Mouse (Mus musculus) heart, postnatal 10 days (tissue): ENCODE measurements at regions not wholly inside any gene's neighbourhood (a gene's known extent, or its start where the extent isn't known, plus 50 kb on each side); places are given as distances from the start of the nearest gene placed in this dataset.

Experiments
- DNase-seq, 2 experiments: peaks; one replicate each; pipeline ENCODE4 v3.0.0; 2021
- intact Hi-C: fragments of 180-260 bp; cut with DNase I; formaldehyde crosslinking; loops from one replicate; pipeline ENCODE4 v1.15.1; 2025

DNA sequence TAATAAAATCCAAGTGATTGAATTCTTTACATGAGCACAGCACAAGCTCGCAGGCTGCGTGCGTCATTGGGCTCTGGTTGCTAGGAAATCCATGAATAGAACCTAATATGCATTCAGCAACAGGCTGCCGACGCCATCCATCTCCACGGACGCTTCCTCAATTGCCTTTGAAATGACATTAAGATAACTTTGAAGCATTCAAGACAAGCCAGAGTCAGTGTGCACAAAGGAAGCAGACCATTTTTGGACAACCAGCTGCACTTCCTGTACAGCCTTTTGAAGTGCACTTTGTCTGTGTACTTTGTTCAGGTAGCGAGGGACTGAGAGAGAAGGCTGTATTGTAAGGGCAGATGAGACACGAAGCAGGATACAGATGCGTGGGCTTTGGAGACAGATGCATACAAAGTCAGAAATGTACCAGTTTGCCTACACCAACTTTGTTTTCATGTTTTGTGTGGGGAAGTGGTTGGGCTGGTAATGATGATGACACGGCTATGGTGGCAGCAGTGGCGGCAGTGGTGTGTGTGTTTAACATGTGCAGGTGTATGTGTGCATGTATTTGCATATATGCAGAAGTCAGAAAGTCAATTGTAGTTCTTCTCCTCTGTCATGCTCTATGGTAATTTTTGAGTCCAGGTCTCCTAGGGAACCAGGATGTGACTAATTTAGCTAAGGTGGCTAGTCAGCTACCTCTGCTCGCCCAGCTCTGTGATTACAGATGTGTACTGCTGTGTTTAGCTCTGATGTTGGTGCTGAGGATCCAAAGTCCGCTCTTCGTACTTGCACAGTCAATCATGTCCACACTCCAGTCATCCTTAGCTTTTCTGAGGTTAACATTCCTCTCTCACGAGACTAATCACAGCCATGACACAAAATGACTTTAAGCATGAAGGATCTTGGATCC lies 106.7 kb upstream of the Col1a2 start:
- no peak for DNase-seq
- intact Hi-C loops = no loop called here

DNA sequence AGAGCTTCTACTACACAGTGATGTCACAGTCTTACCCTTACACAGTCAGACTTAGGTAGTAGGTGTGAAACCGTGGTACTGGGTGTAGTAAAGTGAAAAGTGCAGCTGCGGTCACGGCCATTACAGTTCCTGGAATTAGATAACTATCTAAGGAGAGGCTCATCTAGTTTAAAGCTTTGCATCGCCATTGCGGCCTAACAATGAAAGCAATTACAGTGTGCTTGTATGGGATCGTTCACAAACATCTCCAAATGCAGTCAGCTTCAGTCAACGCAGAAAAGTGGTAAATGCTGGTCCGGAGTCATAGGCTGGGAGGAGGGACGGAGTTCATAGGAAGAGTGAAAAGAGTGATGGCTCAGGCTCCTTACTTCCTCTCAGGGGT lies 106.0 kb upstream of the Col1a2 start:
- DNase-seq = no peak
- intact Hi-C loops = no loop called here

DNA sequence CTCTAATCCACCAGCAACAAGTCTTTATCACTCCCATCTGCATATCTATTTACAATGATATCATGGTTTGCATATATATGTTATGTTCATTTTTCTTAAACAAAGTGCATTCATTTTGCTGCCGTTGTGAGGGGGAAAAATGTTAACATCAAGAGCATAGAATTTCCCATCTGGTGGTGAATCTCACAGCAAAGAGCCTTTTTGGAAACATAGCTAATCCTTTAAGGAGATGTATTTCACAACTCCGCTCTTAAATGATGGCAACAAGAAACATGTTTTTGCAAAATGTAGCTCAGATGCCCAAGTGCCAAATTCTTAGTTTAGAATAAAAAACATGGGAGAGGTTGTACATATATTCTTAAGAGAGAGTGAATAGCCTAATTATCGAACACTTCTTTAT lies 99.3 kb upstream of the Col1a2 start:
- intact Hi-C loops = no loop called here

DNA sequence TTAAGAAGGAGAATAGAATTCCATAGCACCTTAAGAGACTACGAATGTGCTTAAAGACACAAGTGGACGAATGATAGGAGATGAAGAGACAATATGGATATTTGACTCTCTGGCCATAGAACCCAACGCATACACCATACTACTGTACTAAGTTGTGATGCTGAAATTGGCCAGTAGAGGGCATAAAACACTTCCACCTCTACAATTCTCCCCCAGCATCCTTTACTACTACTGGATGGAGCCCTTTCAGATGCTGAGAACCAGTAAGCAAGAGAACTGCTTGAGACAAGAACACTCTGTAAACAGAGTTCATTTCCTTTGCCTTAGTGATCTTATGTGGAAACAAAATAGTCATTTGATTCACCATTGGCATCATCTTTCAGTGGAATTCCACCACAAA lies 96.9 kb upstream of the Col1a2 start:
- intact Hi-C loops = no loop called here
- peak; percentile 27 to 58 for DNase-seq

More for the DNA sequence above, 99.3 kb upstream of the Col1a2 start:
- DNase-seq = no peak

DNA sequence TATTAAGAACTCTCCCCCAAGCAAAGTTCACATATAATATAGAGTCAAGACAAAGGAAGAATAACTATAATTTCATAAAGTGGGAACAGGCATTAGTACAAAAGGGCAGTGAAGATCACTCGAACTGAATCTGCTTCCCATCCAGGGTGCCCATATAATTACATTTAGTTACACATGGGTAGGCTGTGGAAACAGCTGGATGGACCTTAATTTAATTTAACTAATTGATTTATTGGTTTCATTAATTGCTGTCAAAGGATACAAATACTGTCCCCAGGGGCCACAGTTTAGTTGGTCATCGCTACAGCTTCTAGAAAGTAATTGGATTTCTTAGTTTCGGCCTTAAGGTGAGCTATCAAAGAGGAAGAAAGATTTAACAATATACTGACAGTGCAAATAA lies 91.4 kb upstream of the Col1a2 start:
- intact Hi-C loops = loop anchor here (5.0 kb wide), 2 partner anchors 699 to 969 kb away; partner anchors contain the start of gene Asb4
- no peak for DNase-seq

DNA sequence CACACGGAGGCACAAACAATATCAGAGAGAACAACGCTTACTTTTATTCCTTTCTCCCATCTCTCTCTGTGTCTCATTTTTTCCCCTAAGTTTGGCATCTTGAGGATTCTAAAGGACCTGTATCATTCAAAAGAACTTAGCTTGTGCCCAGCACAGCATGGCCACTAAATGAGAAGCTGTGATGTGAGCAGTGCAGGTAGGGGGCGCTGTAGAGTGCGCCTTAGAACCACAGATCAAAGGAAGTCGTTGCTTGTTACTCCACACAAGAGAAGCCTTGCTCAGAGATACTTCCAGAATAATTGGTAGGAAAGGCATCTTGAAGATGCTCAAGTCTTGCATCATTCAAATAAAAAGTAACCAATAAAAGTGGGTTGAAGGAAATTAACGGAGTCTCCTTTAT lies 90.4 kb upstream of the Col1a2 start:
- intact Hi-C loops = loop anchor here (5.0 kb wide), 2 partner anchors 698 to 968 kb away; partner anchors contain the start of gene Asb4
- peak; percentile 44 to 65 for DNase-seq

DNA sequence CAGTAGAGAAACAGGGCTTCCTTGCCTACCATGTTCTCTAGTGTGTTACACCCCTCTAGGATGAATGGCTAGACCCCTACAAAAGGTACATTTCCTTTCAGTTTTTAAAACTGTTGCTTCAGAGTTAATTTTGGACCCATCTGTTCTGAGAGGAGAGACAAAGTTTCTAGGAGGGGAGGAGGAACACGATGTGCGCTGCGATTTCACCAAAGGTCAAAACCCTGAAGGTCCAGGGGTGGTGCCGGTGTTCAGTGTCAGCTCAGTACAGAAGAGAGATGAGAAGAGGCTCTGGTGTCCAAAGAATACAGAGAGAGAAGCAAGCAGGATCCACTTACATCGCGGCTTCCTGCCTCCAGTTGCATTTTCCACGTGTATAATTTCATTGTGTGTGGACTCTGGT lies 89.4 kb upstream of the Col1a2 start:
- DNase-seq = no peak
- intact Hi-C loops = loop anchor here (5.0 kb wide), 2 partner anchors 42 to 987 kb away; no protein-coding TSS in a partner anchor

DNA sequence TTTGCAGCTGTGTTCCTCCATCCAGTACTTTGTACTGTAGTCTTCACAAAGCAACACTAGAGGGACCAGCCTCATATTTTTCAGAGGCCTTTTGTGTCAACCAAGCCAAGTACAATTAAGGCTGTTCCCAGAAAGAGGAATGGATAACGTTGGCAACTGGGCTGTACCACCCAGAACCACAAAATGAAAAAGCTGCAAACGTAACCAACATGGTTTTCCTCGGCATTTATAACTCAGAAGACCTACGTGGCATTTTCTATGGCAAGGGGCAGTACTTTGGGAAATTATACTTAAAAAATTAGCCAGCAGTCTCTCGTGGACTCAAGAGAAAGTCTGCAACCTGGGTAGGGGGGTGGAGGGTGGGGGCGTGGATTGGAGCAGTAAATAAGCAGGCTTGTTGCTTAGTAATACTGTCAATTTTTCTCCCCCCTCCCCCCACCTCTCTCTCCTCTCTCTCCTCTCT lies 87.3 kb upstream of the Col1a2 start:
- peak; percentile 46 to 54 for DNase-seq
- intact Hi-C loops = loop anchor here (2.0 to 5.0 kb wide), 4 partner anchors 40 to 985 kb away; no protein-coding TSS in a partner anchor

DNA sequence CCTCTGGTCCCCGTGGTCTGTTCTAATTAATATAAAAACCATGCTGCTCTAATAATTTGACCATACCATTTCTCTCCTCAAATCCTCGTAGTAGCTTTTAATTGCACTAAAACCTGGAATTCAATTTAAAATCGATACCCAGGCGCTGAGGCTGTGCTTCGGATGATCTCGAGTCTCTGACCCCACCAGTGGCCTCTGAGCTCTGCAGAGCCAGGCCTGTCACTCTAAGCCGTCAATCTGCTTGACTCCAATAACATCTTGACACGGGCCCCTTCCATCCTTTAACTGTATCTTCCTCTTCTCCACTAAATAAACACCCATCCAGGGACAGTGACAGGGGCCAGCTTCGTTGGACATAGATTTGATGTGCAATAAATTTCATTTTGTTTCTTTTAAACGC lies 86.2 kb upstream of the Col1a2 start:
- intact Hi-C loops = loop anchor here (5.0 kb wide), 2 partner anchors 39 to 984 kb away; no protein-coding TSS in a partner anchor
- DNase-seq = peak; percentile 7 to 18

DNA sequence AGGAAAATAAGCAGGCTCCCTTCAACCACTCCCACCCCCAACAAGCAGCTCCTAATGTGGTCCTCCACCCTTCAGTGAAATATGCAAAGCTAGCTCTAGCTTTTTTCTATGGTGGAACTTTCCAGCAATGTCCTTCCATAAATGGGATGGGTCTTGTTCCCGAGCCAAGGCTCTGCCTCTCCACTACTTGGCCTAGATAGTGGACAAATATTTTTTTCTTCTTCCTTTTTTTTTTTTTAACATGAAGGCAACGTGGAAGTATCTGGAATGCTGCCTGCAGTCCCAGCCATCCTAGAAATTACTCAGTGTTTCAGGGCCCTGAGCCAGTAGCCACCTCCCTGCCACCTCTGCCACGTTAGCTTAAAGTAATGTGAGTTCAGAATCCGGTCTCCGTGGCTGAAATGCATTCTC lies 85.7 kb upstream of the Col1a2 start:
- peak; percentile 77 to 78 for DNase-seq
- intact Hi-C loops = loop anchor here (5.0 kb wide), 2 partner anchors 38 to 983 kb away; no protein-coding TSS in a partner anchor

DNA sequence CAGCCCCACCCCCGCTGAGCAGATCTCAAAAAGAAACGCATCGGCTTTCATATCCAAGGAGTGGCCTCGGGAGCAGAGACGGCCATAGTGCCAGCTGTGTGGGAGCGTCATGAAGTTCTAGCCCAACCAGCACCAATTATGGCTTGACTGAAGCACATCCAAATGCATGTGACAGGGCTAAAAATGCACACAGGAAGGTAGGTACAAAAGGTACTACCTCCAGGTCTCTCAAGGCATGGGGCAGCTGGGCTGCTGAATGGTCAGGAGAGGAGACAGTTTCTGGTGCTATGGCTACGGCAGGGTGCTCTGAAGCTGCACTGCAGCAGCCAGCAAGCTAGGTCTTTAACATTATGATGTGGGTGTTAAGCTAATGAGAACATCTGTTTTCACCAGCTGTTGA lies 83.1 kb upstream of the Col1a2 start:
- DNase-seq = no peak
- intact Hi-C loops = no loop called here

DNA sequence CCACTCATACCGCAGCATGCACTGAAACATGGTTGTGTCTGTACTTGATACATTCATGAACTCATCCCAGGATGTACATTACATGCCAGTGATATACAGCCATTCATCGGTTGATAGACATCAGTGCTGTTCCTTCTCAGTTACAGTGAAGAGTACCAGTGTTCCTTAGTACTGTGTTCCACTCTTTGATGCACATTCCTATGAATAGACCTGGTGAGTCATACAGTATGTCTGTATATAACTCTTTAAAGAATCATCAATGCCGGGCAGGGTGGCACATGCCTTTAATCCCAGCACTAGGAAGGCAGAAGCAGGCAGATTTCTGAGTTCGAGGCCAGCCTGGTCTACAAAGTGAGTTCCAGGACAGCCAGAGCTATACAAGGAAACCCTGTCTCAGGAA lies 77.5 kb upstream of the Col1a2 start:
- intact Hi-C loops = no loop called here
- no peak for DNase-seq

DNA sequence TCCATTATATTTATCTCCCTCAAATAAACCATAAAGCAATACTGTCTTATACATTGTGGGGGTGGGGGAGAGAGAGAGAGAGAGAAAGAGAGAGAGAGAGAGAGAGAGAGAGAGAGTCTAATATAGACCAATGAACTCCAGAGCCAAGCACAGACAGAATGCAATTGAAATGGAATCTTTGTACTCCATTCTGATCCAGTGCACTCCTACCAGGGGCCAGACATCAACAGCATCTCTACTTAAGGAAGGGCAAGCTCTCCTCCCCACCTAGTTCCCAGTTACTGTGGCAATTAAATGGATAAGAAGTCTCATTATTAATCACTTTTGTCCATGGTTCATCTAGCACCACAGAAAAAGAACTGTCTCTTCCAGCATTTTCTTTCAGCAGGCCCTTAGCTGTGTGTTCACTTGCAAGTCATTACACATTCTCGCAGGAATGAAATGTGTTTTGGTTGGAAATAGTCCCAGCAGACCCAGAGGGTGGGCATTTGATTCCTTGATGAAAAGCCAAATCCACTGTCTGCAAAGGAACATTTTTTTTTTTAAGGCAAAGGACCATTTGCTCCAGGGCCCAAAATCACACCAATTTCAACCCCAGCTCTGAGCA lies 73.8 kb upstream of the Col1a2 start:
- intact Hi-C loops = no loop called here

DNA sequence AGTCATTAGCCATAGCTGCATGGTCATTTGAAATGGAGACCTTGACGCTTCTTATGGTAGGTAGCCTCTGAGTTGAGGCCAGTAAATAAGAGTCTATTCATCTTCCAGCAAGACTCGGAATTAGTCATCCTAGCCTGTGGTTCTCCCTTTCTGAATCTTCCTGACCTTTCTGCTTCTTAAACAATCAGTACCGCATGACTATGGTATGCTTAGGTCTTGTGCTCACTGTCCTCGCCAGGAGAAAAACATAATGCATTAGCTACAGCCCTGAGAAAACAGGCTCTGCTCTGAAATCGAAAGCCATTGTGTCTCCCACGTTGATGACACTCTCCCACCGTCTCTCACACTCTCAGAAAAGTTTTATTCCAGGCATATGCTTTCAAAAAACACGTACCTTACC lies 72.4 kb upstream of the Col1a2 start:
- no peak for DNase-seq
- intact Hi-C loops = no loop called here

More for the DNA sequence above, 73.8 kb upstream of the Col1a2 start:
- DNase-seq = peak; percentile 18 to 23

DNA sequence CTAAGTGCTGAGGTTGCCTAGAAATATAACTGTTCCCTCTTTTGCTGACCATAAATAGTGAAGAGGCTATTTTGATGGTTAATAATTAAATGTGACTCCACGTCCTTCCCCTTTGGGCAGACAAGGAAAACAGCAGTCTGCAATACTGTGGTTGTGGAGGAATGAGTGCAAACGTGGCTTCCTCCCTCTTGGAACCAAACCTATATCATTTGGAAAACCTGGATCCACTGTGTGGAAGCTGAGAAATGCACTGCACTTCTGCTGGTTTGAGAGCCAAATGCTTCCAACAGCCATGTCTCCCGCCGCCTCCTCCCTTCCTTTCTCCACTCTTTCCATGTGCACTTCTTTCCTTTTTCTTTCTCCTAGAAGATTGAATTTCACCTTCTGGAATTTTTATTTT lies 68.2 kb upstream of the Col1a2 start:
- intact Hi-C loops = no loop called here

DNA sequence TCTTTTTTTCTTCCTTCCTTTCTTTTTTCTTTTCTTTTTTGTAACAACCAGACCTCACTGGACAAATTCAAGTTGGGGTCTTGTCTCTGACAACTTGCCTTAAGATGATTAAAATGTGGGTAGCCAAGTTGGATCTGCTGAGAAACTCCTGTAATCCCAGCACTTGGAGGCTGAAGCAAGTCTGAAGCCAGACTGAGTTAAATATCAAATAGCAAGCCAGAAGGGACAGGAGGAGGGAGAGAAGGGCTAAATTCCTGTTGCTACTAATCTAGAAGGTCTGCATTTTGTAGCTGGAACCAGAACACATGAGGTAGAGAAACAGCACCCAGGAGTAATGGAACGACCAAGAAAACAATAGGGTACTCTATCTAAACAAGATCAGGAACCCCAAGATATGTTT lies 67.7 kb upstream of the Col1a2 start:
- intact Hi-C loops = no loop called here
- no peak for DNase-seq

More for the DNA sequence above, 68.2 kb upstream of the Col1a2 start:
- peak; percentile 9 to 10 for DNase-seq

DNA sequence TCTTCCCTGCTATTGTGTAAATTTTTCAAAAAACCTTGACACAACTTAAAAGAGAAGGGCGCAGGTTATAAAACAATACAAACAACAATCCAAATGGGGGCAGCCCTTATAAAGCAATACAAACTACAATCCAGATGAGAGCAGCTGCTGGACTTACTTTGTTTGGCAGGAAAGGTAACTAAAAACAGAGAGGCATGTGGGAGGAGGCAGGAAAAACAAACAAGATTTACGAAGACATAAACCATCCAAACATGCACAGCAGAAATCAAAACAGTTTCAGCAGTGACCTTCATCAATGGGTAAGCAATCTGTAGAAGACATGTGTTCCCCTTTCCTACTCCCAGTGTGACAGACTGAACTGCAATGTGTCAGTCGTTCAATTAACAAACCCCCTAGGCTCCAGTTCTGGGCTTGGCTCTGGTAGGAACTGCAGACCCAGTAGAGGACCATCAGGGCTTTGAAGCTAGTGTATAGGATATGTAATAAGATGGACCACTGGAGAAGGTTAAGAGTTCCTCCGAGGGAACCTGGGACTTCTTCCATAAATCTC lies 62.9 kb upstream of the Col1a2 start:
- intact Hi-C loops = no loop called here
- DNase-seq = no peak

DNA sequence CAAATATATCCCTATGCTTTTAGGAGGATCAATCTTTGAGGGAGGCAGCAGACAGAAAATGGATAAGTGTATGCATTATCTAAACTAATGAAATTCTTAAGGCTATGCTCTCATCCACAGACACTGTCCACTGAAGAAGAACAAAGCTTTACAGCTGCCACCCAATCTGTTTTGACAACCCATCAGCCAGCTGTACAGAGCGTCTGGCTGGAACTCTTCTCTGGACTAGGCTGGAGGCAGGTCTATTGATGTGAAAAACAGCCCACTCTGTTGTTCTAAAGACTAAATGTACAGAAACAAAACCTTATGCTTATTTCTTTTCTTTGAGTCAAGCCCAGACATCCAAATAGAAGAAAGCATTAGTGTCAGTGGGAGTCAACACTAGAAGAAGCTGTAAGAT lies 58.7 kb upstream of the Col1a2 start:
- intact Hi-C loops = no loop called here
- DNase-seq = no peak

DNA sequence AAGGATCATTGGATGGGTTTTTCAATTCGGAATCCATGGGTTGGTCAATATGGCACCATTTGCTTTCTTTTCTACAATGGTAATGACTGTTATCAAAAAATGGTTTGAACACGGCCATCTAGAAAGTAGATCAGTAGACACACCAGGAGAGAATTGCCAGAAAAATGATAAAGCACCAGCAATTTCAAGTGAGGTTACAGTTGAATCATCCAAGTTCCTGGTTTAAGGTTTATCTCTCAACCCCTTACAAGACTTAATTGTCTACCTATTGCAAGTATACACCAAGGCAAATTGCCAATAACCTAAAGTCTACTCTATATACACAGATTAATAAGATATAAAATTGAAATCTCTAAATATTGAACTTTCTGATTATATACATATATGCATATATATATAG lies 53.4 kb upstream of the Col1a2 start:
- no peak for DNase-seq
- intact Hi-C loops = no loop called here
